Mouse (Mus musculus): ENCODE data around the gene Ppil4.

GRCm38 (mm10) chr10:7775421-7775820 lies 17.3 kb upstream of the Ppil4 start:
- TF ChIP-seq POLR2A (IDR thresholded peaks at IDR 0.05; ENCODE audit: borderline replicate concordance, insufficient read depth, low read length) (no peak), CTCF (IDR thresholded peaks at IDR 0.05; ENCODE audit: borderline replicate concordance, insufficient read depth, low read depth, low read length) (no peak)

Measured in cerebellum, adult 2 months (tissue).